Mouse (Mus musculus): ENCODE results near the gene Gm17349. TPM values are rescaled to one million over a fixed set of nuclear protein-coding genes. Genes with fewer than 3 reads are reported as not detected.

The Gm17349 gene
- polyA plus RNA-seq, 1 experiment: not detected

DNA sequence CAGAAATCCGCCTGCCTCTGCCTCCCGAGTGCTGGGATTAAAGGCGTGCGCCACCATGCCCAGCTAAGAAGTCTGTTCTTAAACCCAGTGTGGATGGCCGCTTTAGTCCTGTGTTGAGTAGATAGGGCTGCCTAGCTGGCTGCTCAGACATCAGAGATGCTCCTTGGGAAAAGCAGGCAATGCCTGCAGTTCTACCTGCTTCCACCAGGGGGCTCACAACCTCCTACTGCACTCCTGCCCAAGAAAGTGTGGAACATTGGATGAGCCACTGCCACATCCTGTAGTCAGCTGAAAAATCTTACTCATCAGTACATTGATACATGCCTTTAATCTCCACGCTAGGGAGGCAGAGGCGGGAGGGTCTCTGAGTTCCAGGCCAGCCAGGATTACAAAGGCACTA lies 9.6 kb upstream of the Gm17349 start:
- no peak overlapping the region for H3K4me3 ChIP-seq (ENCODE audit: control insufficient read depth, insufficient read depth, low read length)
- H3K27me3 ChIP-seq (ENCODE audit: control insufficient read depth, insufficient read depth, low read length): no peaks in the 10 kb centered on the region
- H3K36me3 ChIP-seq (ENCODE audit: control insufficient read depth, insufficient read depth, low read length): peaks cover 29% of the 10 kb centered on the region
- H3K4me1 ChIP-seq (replicated peaks; ENCODE audit: control insufficient read depth, insufficient read depth, low read length): peaks cover 6% of the 10 kb centered on the region
- peak; percentile 72 for DNase-seq
- 70% methylated on average over 7 of the region's 7 CpGs for WGBS
- TF ChIP-seq CTCF (IDR thresholded peaks at IDR 0.05; ENCODE audit: borderline replicate concordance, control insufficient read depth, extremely low read depth, insufficient read depth, low read length, poor library complexity) (peak; percentile 78; the same call in 1 of the 2 replicates), POLR2A (IDR thresholded peaks at IDR 0.05; ENCODE audit: control insufficient read depth, extremely low read depth, insufficient read depth, low read length, poor library complexity) (no peak)
- no peak overlapping the region for H3K27ac ChIP-seq (ENCODE audit: control insufficient read depth, insufficient read depth, low read length)

DNA sequence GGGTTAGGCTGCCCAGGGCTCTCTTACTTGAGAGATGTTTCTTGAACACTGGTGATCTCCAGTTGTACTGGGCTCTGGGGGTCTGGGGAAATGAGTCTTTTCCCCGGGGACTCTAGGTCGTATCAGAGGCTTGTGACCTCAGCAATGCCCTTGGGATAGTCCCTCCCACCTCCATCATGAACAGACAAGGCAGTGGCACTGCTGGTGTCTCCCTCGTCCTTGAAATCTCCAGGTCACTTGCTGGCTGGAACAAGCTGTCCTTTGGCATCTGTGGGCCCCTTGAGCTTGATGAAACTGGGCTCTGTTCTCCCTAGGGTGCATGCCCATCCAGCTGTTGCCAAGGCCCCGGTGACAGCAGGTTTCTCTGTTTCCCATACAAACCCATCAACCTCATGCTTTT lies 8.9 kb upstream of the Gm17349 start:
- Histone ChIP-seq H3K27ac (ENCODE audit: control insufficient read depth, insufficient read depth, low read length) (no peak overlapping the region), H3K27me3 (ENCODE audit: control insufficient read depth, insufficient read depth, low read length) (no peaks in the 10 kb centered on the region), H3K36me3 (ENCODE audit: control insufficient read depth, insufficient read depth, low read length) (peaks cover 35% of the 10 kb centered on the region), H3K4me1 (replicated peaks; ENCODE audit: control insufficient read depth, insufficient read depth, low read length) (peaks cover 6% of the 10 kb centered on the region), H3K4me3 (ENCODE audit: control insufficient read depth, insufficient read depth, low read length) (no peak overlapping the region)
- TF ChIP-seq CTCF (IDR thresholded peaks at IDR 0.05; ENCODE audit: borderline replicate concordance, control insufficient read depth, extremely low read depth, insufficient read depth, low read length, poor library complexity) (no peak), POLR2A (IDR thresholded peaks at IDR 0.05; ENCODE audit: control insufficient read depth, extremely low read depth, insufficient read depth, low read length, poor library complexity) (no peak)
- no peak for DNase-seq
- WGBS: 86% methylated on average over 4 of the region's 4 CpGs

DNA sequence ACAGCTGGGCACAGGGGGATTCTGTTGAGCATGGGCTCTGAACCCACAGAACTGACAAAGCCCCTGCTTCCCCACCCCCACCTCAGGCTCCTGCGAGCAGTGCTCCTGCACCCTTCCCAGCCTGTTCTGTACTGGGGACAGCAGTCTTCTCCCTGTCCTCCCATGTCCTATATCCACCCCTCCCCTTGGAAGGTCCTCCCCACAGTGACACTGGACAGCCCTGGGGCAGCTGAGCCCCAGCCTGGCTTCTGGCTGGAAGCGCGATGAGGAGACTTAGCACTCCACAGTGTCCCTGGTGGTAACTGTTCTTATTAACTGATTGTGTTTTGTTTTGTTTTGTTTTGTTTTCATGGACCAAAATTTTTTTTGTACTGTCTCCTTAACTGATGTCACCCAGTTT lies 8.3 kb upstream of the Gm17349 start:
- H3K4me3 ChIP-seq (ENCODE audit: control insufficient read depth, insufficient read depth, low read length): no peak overlapping the region
- TF ChIP-seq CTCF (IDR thresholded peaks at IDR 0.05; ENCODE audit: borderline replicate concordance, control insufficient read depth, extremely low read depth, insufficient read depth, low read length, poor library complexity) (no peak), POLR2A (IDR thresholded peaks at IDR 0.05; ENCODE audit: control insufficient read depth, extremely low read depth, insufficient read depth, low read length, poor library complexity) (no peak)
- WGBS: 98% methylated on average over 3 of the region's 3 CpGs
- peaks cover 6% of the 10 kb centered on the region for H3K4me1 ChIP-seq (replicated peaks; ENCODE audit: control insufficient read depth, insufficient read depth, low read length)
- no peaks in the 10 kb centered on the region for H3K27me3 ChIP-seq (ENCODE audit: control insufficient read depth, insufficient read depth, low read length)
- H3K27ac ChIP-seq (ENCODE audit: control insufficient read depth, insufficient read depth, low read length): no peak overlapping the region
- DNase-seq: no peak
- peaks cover 41% of the 10 kb centered on the region for H3K36me3 ChIP-seq (ENCODE audit: control insufficient read depth, insufficient read depth, low read length)

- 92% methylated on average over 13 of the region's 13 CpGs for whole genome bisulfite sequencing
- Histone ChIP-seq H3K27ac (ENCODE audit: control insufficient read depth, insufficient read depth, low read length) (no peak overlapping the region), H3K4me1 (replicated peaks; ENCODE audit: control insufficient read depth, insufficient read depth, low read length) (peaks cover 6% of the 10 kb centered on the region), H3K27me3 (ENCODE audit: control insufficient read depth, insufficient read depth, low read length) (no peaks in the 10 kb centered on the region), H3K36me3 (ENCODE audit: control insufficient read depth, insufficient read depth, low read length) (peaks cover 48% of the 10 kb centered on the region), H3K4me3 (ENCODE audit: control insufficient read depth, insufficient read depth, low read length) (no peak overlapping the region)
- no peak for TF ChIP-seq POLR2A (IDR thresholded peaks at IDR 0.05; ENCODE audit: control insufficient read depth, extremely low read depth, insufficient read depth, low read length, poor library complexity)
- TF ChIP-seq CTCF (IDR thresholded peaks at IDR 0.05; ENCODE audit: borderline replicate concordance, control insufficient read depth, extremely low read depth, insufficient read depth, low read length, poor library complexity): no peak
- DNase-seq: no peak
Observed at GRCm38 (mm10) chr15:99712666-99713559, 7.6 kb upstream of the Gm17349 start.

DNA sequence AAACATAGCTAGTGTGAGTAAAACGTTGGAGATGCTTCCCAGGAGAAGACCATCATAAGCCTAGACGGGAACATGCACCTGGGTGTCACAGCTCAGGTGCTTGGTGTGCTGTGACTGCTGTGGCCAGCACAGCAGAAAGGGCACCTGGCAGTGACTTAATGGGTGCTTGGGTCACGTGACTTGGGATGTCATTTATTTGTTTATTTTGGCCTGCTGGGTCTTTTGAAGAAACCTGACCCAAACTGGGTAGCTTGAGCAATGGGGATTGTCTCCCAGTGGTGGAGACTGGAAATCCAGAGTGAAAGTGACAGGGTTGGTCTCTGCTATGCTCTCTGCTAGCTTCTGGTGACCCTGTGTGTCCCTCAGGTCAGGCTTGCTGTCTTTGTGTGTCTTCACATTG lies 6.2 kb upstream of the Gm17349 start:
- DNase-seq: no peak
- Histone ChIP-seq H3K27me3 (ENCODE audit: control insufficient read depth, insufficient read depth, low read length) (no peaks in the 10 kb centered on the region), H3K4me1 (replicated peaks; ENCODE audit: control insufficient read depth, insufficient read depth, low read length) (no peaks in the 10 kb centered on the region), H3K36me3 (ENCODE audit: control insufficient read depth, insufficient read depth, low read length) (peaks cover 58% of the 10 kb centered on the region), H3K4me3 (ENCODE audit: control insufficient read depth, insufficient read depth, low read length) (no peak overlapping the region), H3K27ac (ENCODE audit: control insufficient read depth, insufficient read depth, low read length) (no peak overlapping the region)
- TF ChIP-seq POLR2A (IDR thresholded peaks at IDR 0.05; ENCODE audit: control insufficient read depth, extremely low read depth, insufficient read depth, low read length, poor library complexity): no peak
- no peak for TF ChIP-seq CTCF (IDR thresholded peaks at IDR 0.05; ENCODE audit: borderline replicate concordance, control insufficient read depth, extremely low read depth, insufficient read depth, low read length, poor library complexity)
- WGBS: 94% methylated on average over 3 of the region's 3 CpGs

GRCm38 (mm10) chr15:99710221-99711190 lies 5.2 kb upstream of the Gm17349 start:
- no peak for TF ChIP-seq CTCF (IDR thresholded peaks at IDR 0.05; ENCODE audit: borderline replicate concordance, control insufficient read depth, extremely low read depth, insufficient read depth, low read length, poor library complexity)
- TF ChIP-seq POLR2A (IDR thresholded peaks at IDR 0.05; ENCODE audit: control insufficient read depth, extremely low read depth, insufficient read depth, low read length, poor library complexity): no peak
- H3K36me3 ChIP-seq (ENCODE audit: control insufficient read depth, insufficient read depth, low read length): peaks cover 63% of the 10 kb centered on the region
- DNase-seq: no peak
- 97% methylated on average over 10 of the region's 10 CpGs for WGBS
- H3K4me3 ChIP-seq (ENCODE audit: control insufficient read depth, insufficient read depth, low read length): no peak overlapping the region
- no peaks in the 10 kb centered on the region for H3K4me1 ChIP-seq (replicated peaks; ENCODE audit: control insufficient read depth, insufficient read depth, low read length)
- H3K27ac ChIP-seq (ENCODE audit: control insufficient read depth, insufficient read depth, low read length): no peak overlapping the region
- H3K27me3 ChIP-seq (ENCODE audit: control insufficient read depth, insufficient read depth, low read length): no peaks in the 10 kb centered on the region
